Mouse (Mus musculus) midbrain, embryonic 14.5 days (tissue): ENCODE measurements around the gene Pde4d. TPM values are rescaled to one million over a fixed set of nuclear protein-coding genes. Genes with fewer than 3 reads are reported as not detected.

Experiments
- ATAC-seq: fragments of 200-750 bp; cut with Nextera tagmentation; 2 replicates; pipeline ENCODE4 v1.8.0; 2017; ENCODE audit warnings: moderate number of reproducible peaks, moderate library complexity; ENCODE audit not compliant: low FRiP score, low TSS enrichment
- DNase-seq: peaks from one replicate; pipeline ENCODE4 v3.0.0-alpha.2; 2015
- H3K27ac ChIP-seq: fragments of 300-500 bp; sonication (generic); replicated peaks from 2 replicates; pipeline ENCODE4 v1.5.1; 2014; ENCODE audit warnings: mild to moderate bottlenecking, low read depth, low read length, moderate library complexity
- H3K27me3 ChIP-seq: fragments of 300-500 bp; sonication (generic); 2 replicates; pipeline ENCODE4 v1.6.1; 2014; ENCODE audit warnings: low read length, control low read depth, mixed read lengths; ENCODE audit not compliant: control insufficient read depth, insufficient read depth
- H3K36me3 ChIP-seq: fragments of 300-500 bp; sonication (generic); 2 replicates; pipeline ENCODE4 v1.6.1; 2014; ENCODE audit warnings: low read length, control low read depth; ENCODE audit not compliant: control insufficient read depth, insufficient read depth
- H3K4me1 ChIP-seq: fragments of 300-500 bp; sonication (generic); 2 replicates; pipeline ENCODE4 v1.6.1; 2014; ENCODE audit warnings: mild to moderate bottlenecking, antibody characterized with exemption, low read length, control low read depth; ENCODE audit not compliant: control insufficient read depth, insufficient read depth
- H3K4me2 ChIP-seq: fragments of 300-500 bp; sonication (generic); 2 replicates; pipeline ENCODE4 v1.6.1; 2014; ENCODE audit warnings: mild to moderate bottlenecking, low read length, moderate library complexity
- H3K4me3 ChIP-seq: fragments of 300-500 bp; sonication (generic); replicated peaks from 2 replicates; pipeline ENCODE4 v1.5.1; 2014; ENCODE audit warnings: low read depth, low read length
- H3K9ac ChIP-seq: fragments of 300-500 bp; sonication (generic); replicated peaks from 2 replicates; pipeline ENCODE4 v1.6.1; 2014; ENCODE audit warnings: mild to moderate bottlenecking, low read length, moderate library complexity
- H3K9me3 ChIP-seq: fragments of 300-500 bp; sonication (generic); 2 replicates; pipeline ENCODE4 v1.6.1; 2016; ENCODE audit warnings: low read length, control low read depth, mixed read lengths; ENCODE audit not compliant: control insufficient read depth
- WGBS: fragments of 180-500 bp; shearing (Covaris S2); extraction: QIAGEN DNeasy Blood & Tissue Kit; methylation state at CpG from one replicate; pipeline ENCODE4 v1.1.7; 2014; 5-methylcytosine and 5-hydroxymethylcytosine counted together
- polyA plus RNA-seq: library from polyadenylated mRNA; unstranded; fragments of >200 nt; fragmentation: Nextera tagmentation; extraction: Ambion mirVana; gene quantifications from 2 replicates; pipeline ENCODE4 v1.2.1, GENCODE M21; 2014

Gene Pde4d
- polyA plus RNA-seq = 23.2 and 27.1 TPM in 2 replicates

GRCm38 (mm10) chr13:108449116-108450097, at the start of gene Pde4d:
Gene Pde4d (plus strand): TSS chr13:108449948.
- Histone ChIP-seq H3K4me2 (no peak within 1 kb of the TSS), H3K4me3 (no peak within 1 kb of the TSS), H3K9ac (no peak within 1 kb of the TSS), H3K27me3 (no peaks in the 10 kb centered on the region), H3K27ac (no peak within 1 kb of the TSS), H3K4me1 (no peaks in the 10 kb centered on the region), H3K36me3 (no peaks in the 10 kb centered on the region), H3K9me3 (no peaks in the 10 kb centered on the region)
- ATAC-seq (no peak), DNase-seq (no peak)
- WGBS = 59% methylated on average over 10 of the region's 10 CpGs

GRCm38 (mm10) chr13:108403197-108403596, 46.6 kb upstream of the Pde4d start:
- DNase-seq (no peak), ATAC-seq (no peak)
- no peaks in the 10 kb centered on the region for H3K27me3 ChIP-seq
- no peak overlapping the region for H3K27ac ChIP-seq
- no peak overlapping the region for H3K9ac ChIP-seq
- H3K4me2 ChIP-seq = no peak overlapping the region
- H3K36me3 ChIP-seq = no peaks in the 10 kb centered on the region
- H3K4me3 ChIP-seq = no peak overlapping the region
- no peaks in the 10 kb centered on the region for H3K4me1 ChIP-seq
- H3K9me3 ChIP-seq = no peaks in the 10 kb centered on the region
- 95% methylated on average over 5 of the region's 5 CpGs for WGBS

- Histone ChIP-seq H3K36me3 (no peaks in the 10 kb centered on the region), H3K9me3 (no peaks in the 10 kb centered on the region), H3K9ac (no peak overlapping the region), H3K4me1 (no peaks in the 10 kb centered on the region), H3K4me3 (no peak overlapping the region), H3K27ac (no peak overlapping the region), H3K27me3 (no peaks in the 10 kb centered on the region), H3K4me2 (no peak overlapping the region)
- ATAC-seq (no peak), DNase-seq (no peak)
- WGBS = 89% methylated on average over 4 of the region's 4 CpGs
Observed at GRCm38 (mm10) chr13:108404372-108404771, 45.4 kb upstream of the Pde4d start.

GRCm38 (mm10) chr13:108415464-108415863, 34.3 kb upstream of the Pde4d start:
- no peaks in the 10 kb centered on the region for H3K36me3 ChIP-seq
- no peak for ATAC-seq
- no peak overlapping the region for H3K4me2 ChIP-seq
- H3K4me3 ChIP-seq = no peak overlapping the region
- 59% methylated on average over 2 of the region's 2 CpGs for WGBS
- no peak for DNase-seq
- H3K27me3 ChIP-seq = no peaks in the 10 kb centered on the region
- H3K9me3 ChIP-seq = no peaks in the 10 kb centered on the region
- H3K4me1 ChIP-seq = no peaks in the 10 kb centered on the region
- no peak overlapping the region for H3K27ac ChIP-seq
- no peak overlapping the region for H3K9ac ChIP-seq

- Histone ChIP-seq H3K4me3 (no peak overlapping the region), H3K36me3 (no peaks in the 10 kb centered on the region), H3K27ac (no peak overlapping the region), H3K4me1 (no peaks in the 10 kb centered on the region), H3K4me2 (no peak overlapping the region), H3K9me3 (no peaks in the 10 kb centered on the region), H3K27me3 (no peaks in the 10 kb centered on the region), H3K9ac (no peak overlapping the region)
- ATAC-seq (no peak), DNase-seq (no peak)
- WGBS = 89% methylated on average over 1 of the region's 1 CpGs
Observed at GRCm38 (mm10) chr13:108418741-108419507, 30.8 kb upstream of the Pde4d start.

- ATAC-seq = no peak
- Histone ChIP-seq H3K9me3 (no peaks in the 10 kb centered on the region), H3K4me2 (no peak overlapping the region), H3K9ac (no peak overlapping the region), H3K36me3 (no peaks in the 10 kb centered on the region), H3K27me3 (no peaks in the 10 kb centered on the region), H3K4me3 (no peak overlapping the region), H3K4me1 (peaks cover 3% of the 10 kb centered on the region; the same call in 1 of the 2 replicates), H3K27ac (no peak overlapping the region)
- 54% methylated on average over 5 of the region's 5 CpGs for WGBS
- no peak for DNase-seq
Observed at GRCm38 (mm10) chr13:108426322-108426721, 23.4 kb upstream of the Pde4d start.

- peaks cover 3% of the 10 kb centered on the region; the same call in 1 of the 2 replicates for H3K4me1 ChIP-seq
- DNase-seq (peak; percentile 50), ATAC-seq (no peak)
- H3K4me2 ChIP-seq = no peak overlapping the region
- no peak overlapping the region for H3K9ac ChIP-seq
- H3K27ac ChIP-seq = no peak overlapping the region
- no peak overlapping the region for H3K4me3 ChIP-seq
- H3K27me3 ChIP-seq = no peaks in the 10 kb centered on the region
- no peaks in the 10 kb centered on the region for H3K36me3 ChIP-seq
- no peaks in the 10 kb centered on the region for H3K9me3 ChIP-seq
- 72% methylated on average over 6 of the region's 6 CpGs for WGBS
Observed at GRCm38 (mm10) chr13:108428809-108429208, 20.9 kb upstream of the Pde4d start.

- DNase-seq (peak; percentile 27), ATAC-seq (no peak)
- 81% methylated on average over 2 of the region's 2 CpGs for WGBS
- H3K9ac ChIP-seq = no peak overlapping the region
- no peaks in the 10 kb centered on the region for H3K9me3 ChIP-seq
- H3K4me2 ChIP-seq = no peak overlapping the region
- no peak overlapping the region for H3K4me3 ChIP-seq
- H3K4me1 ChIP-seq = peaks cover 3% of the 10 kb centered on the region; the same call in 1 of the 2 replicates
- H3K36me3 ChIP-seq = no peaks in the 10 kb centered on the region
- no peaks in the 10 kb centered on the region for H3K27me3 ChIP-seq
- 0 out of 2 replicates have a peak overlapping the region, but pooled peaks have one; percentile 26 for H3K27ac ChIP-seq
Observed at GRCm38 (mm10) chr13:108429623-108430022, 20.1 kb upstream of the Pde4d start.
